Mouse (Mus musculus): ENCODE results near the gene Slc2a4.
"Not testable (repeated sequence)": the region's sequence is repeated elsewhere in the genome, so short reads cannot be mapped to it uniquely, and the experiment has no call there.

Slc2a4 gene

GRCm38 (mm10) chr11:69920266-69921031 is 27.5 kb downstream of the Slc2a4 start:
- DNase-seq (ENCODE audit: low read depth, low spot score): peak; percentile 77

GRCm38 (mm10) chr11:69919661-69920265 is 28.2 kb downstream of the Slc2a4 start:
- DNase-seq (ENCODE audit: low read depth, low spot score): peak; percentile 94

DNA sequence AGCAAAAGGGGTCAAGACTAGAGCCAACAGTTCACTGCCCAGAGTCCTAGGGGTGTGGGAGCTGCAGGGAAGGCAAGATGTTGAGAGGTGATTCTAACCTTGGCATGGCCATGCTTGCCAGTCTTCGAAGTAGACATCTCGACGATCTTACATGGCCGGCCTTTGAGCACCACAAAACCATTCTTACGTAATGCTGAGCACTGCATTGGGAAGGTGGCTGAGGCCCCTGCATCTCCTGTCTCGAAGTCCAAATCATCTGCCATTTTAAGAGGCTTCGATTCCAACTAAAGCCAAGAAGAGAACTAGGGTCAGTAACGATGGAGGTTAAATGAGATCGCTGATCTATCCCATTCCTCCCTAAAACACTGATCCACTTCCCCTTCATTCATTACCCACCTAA is 28.9 kb downstream of the Slc2a4 start:
- DNase-seq (ENCODE audit: low read depth, low spot score): no peak

DNA sequence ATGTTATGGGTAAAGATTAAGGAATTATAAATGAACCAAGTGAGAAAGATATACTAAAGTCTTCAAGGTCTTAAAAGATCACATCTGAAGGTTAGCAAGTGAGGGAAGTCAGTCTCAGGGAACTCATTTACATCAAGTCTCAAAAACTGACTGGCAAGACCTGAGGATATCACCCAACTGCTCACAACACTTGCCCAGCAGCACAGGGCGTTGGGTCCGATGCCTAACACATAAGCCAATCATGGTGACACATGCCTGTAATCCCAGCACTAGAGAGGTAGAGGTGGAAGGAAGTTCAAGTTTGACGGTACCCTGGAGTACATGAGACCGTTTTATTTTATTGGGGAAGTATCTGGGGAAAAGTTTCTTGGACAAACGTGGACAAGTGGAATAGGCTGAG is 29.9 kb downstream of the Slc2a4 start:
- DNase-seq (ENCODE audit: low read depth, low spot score): no peak

DNA sequence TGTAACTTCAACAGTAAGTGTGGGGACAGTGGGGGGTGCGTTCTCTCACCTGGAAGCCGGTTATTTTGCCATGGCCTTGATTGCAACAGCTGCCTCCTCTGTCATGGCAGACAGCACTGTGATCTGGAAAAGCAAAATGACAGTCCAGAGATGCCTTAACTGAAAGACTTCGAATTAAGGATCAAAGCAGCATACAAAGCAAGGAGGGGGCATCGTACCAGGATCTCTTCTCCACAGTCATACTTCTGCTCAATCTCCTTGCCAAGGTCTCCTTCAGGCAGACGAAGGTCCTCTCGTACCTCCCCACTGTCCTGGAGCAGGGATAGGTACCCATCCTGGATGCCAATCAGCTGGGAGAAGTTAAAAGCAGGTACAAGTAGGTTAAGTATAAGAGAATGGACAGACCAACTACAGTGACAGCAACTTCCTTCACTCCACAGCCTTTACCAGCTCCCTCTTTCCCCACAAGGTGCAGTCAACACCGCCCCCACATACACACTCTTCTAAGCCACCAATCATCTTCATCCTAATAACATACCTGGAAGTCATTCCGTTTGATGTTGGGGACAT is 30.5 kb downstream of the Slc2a4 start:
- DNase-seq (ENCODE audit: low read depth, low spot score): no peak

DNA sequence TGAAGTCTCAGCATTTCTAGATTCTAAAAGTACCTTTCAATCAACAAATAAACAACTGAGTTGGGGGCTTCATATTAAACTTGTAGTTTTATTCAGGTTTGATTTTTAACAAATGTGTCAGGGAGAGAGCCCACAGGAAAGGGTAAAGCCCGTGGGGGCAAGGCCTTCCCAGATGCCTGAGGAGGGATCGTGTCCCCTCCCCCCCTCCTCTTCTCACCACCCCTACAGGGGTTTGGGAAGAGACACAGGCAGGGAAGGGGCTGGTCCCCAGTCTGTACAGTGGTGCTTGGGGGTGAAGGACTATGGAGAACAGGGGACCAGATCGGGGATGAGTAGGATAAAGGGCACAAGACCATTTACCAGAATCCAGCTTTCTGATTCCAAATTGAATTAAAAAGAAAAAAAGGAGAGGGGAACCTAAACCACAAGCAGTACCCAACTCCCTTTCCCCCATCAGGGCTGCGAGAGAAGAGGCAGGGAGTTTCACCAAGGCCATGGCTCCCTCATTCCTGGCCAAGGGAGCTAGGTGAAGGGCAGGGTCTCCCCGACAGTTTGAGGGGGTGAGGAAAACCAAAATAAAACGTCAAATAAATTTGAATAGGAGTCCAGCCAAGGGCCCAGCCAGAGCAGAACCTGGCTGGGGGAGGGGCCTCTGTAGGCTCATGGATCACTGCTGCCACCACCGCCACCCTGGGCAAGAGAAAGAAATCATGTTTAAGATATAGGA is 31.2 kb downstream of the Slc2a4 start:
- not testable (repeated sequence) for DNase-seq (ENCODE audit: low read depth, low spot score)

DNA sequence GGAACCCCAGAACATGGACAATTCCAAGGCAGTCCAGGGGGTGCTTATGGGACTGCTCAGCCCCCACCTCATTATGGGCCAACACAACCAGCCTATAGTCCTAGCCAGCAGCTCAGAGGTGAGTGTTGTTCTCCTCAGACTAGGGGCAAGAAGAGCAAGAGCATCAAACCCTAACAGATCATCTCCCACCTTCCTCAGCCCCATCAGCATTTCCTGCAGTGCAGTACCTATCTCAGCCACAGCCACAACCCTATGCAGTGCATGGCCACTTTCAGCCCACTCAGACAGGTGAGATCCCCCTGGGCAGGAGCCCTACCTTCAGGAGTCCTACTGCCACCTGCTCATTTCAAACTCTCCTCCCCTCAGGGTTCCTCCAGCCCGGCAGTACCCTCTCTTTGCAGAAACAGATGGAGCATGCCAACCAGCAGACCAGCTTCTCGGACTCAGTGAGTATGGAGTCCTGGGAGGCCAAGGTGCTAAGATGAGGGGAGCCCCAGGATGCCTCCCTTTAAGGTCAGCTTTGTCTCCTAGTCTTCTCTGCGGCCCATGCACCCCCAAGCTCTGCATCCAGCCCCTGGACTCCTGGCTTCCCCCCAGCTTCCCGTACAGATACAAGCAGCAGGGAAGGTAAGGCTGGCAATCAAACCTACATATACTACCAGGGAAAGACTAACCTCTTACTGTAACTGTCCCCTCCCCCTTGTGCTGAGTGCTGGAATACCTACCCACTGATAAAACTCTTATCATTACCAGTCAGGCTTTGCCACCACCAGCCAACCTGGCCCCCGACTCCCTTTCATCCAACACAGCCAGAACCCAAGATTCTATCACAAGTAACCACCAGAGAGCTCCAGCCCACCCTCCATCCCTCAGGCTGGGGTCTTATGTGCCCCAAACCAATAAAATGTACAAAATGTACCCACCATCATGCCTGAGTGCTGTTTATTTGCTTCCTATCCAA is 32.0 kb downstream of the Slc2a4 start:
- DNase-seq (ENCODE audit: low read depth, low spot score): no peak

DNA sequence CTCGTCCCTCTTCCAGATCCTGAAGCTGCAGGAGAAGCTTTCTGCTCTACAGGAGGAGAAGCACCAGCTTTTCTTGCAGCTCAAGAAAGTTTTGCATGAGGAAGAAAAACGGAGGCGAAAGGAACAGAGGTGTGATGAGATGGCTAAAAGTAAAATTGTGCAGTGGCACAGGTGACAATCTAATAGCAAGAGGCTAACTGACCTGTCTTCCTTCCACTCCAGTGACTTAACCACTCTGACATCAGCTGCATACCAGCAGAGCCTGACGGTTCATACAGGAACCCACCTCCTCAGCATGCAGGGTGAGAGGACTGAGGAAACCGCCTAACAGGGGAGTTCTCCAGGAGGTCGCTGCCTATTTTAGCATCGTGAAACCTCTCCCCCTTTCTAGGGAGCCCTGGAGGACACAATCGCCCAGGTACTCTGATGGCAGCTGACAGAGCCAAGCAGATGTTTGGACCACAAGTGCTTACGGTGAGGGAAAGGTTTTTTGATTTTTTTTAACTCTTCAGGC is 33.0 kb downstream of the Slc2a4 start:
- no peak for DNase-seq (ENCODE audit: low read depth, low spot score)

- peak; percentile 80 for DNase-seq (ENCODE audit: low read depth, low spot score)
Measured at GRCm38 (mm10) chr11:69914372-69914764, 33.6 kb downstream of the Slc2a4 start.

DNA sequence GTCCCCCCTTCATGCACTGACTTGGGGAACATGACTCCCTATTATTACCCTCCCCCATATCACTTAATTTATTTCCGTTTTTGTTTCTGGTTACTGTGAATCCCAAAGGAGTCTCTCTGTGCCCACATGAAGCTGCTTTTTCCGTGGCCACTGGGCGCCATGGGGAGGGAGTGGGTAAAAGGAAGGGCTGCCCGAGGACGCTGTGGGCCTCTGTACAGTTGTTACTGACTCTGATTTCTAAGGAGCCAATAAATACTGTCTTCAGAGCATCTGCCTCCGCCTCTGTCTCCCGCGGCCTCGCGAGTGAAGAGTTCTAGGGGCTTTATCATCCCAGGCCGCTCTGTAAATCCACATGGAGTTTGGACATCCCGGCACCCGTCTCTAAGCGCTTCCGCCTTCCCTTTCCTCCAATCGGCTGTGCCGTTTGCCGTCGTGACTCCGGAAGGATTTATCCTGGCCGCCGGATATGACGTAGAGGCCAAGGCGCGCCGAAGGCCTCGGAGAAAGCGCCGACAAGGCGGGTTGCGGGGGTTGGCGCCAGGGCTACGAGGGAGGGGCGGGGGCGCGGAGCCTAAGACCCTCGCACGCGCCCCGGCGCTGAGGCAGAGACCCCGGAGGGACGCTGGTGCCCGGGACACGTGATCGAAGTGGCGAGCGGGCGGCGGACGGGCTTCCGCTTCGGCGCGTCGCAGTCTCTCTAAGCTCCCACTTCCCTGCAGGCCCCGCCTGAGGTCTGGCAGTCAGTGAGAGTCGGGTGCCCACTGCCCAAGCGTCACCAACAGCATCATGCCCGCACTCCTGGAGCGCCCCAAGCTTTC is 34.2 kb downstream of the Slc2a4 start, which contains the start of gene Gps2:
Gps2 (plus strand) TSS at position 335 of the 818 bp plus-strand sequence.
- peak; percentile 97 for DNase-seq (ENCODE audit: low read depth, low spot score)

GRCm38 (mm10) chr11:69912716-69913530 is 35.1 kb downstream of the Slc2a4 start:
- DNase-seq (ENCODE audit: low read depth, low spot score): no peak

DNA sequence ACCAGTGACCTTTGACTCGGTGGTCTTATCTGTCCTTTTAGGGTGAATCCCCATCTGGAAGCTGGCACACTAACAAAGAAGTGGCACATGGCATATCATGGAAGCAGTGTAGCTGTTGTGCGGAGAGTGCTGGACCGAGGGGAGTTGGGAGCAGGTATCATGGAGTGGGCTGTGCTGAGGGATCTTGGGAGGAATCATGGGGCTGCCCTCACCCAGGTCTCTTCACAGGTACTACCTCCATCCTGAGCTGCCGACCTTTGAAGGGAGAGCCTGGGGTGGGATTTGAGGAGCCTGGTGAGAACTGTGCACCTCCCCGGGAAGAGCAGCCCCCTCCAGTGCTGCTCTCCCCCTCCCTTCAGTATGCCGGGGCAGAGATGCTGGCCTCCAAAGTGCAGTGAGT is 36.3 kb downstream of the Slc2a4 start:
- DNase-seq (ENCODE audit: low read depth, low spot score): no peak

GRCm38 (mm10) chr11:69910781-69911560 is 37.0 kb downstream of the Slc2a4 start:
- DNase-seq (ENCODE audit: low read depth, low spot score): no peak

GRCm38 (mm10) chr11:69910177-69910576 is 37.8 kb downstream of the Slc2a4 start:
- no peak for DNase-seq (ENCODE audit: low read depth, low spot score)

DNA sequence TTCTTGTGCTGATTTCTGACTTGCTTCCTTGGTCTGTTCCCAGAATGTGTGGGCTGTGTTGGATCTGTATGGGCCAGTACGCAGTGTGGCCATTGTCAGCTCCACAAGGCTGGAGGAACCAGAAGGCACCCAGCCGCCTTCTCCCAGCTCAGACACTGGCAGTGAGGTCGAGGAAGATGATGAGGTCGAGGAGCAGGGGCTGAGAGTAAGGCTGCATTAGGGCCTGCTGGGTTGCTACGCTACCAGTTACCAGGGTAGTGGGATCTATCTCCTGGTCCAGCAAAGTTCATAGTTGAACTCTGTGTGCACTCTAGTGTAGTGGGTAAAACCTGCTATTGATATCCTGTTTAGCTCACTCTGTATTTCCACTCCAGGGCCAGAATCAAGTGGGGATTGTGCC is 38.8 kb downstream of the Slc2a4 start:
- DNase-seq (ENCODE audit: low read depth, low spot score): no peak

DNA sequence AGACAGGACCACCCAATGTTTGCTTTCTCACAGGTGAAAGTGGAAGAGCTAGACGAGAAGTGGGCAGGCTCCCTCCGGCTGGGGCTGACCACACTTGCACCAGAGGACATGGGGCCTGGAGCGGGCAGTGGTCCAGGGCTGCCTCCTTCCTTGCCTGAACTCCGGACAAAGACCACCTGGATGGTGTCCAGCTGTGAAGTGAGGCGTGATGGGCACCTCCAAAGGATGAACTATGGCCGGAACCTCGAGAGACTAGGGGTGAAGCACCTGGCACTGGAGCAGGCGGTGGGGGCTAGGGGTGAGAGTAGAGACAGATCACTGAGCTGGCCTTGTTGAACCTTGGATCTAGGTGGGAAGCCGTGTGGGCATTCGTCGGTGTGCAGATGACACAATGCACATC is 39.3 kb downstream of the Slc2a4 start:
- no peak for DNase-seq (ENCODE audit: low read depth, low spot score)

- DNase-seq (ENCODE audit: low read depth, low spot score): no peak
Measured at GRCm38 (mm10) chr11:69904311-69904710, 43.7 kb downstream of the Slc2a4 start.

DNA sequence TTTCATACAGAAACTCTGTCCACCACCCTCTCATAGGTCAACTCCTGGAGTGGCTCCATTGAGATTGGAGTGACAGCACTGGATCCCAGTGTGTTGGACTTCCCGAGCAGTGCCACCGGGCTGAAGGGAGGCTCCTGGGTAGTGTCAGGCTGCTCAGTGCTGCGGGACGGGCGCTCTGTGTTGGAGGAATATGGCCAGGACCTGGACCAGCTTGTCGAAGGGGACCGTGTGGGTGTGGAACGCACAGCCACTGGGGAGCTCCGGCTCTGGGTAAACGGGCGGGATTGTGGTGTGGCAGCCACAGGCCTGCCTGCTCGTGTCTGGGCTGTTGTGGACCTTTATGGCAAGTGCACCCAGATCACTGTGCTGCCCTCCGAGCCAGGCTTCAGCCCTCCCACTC is 45.0 kb downstream of the Slc2a4 start:
- no peak for DNase-seq (ENCODE audit: low read depth, low spot score)
